Mouse (Mus musculus) monocyte, adult 59 days (primary cell): ENCODE data around the gene Slc27a2. TPM values are rescaled to one million over a fixed set of nuclear protein-coding genes. Genes with fewer than 3 reads are reported as not detected.

Source experiments
- total RNA-seq, 2 experiments: library from RNA; stranded (reverse); gene quantifications; one replicate each; pipeline ENCODE4 v1.2.4; 2023

Gene Slc27a2
- total RNA-seq: not detected

DNA sequence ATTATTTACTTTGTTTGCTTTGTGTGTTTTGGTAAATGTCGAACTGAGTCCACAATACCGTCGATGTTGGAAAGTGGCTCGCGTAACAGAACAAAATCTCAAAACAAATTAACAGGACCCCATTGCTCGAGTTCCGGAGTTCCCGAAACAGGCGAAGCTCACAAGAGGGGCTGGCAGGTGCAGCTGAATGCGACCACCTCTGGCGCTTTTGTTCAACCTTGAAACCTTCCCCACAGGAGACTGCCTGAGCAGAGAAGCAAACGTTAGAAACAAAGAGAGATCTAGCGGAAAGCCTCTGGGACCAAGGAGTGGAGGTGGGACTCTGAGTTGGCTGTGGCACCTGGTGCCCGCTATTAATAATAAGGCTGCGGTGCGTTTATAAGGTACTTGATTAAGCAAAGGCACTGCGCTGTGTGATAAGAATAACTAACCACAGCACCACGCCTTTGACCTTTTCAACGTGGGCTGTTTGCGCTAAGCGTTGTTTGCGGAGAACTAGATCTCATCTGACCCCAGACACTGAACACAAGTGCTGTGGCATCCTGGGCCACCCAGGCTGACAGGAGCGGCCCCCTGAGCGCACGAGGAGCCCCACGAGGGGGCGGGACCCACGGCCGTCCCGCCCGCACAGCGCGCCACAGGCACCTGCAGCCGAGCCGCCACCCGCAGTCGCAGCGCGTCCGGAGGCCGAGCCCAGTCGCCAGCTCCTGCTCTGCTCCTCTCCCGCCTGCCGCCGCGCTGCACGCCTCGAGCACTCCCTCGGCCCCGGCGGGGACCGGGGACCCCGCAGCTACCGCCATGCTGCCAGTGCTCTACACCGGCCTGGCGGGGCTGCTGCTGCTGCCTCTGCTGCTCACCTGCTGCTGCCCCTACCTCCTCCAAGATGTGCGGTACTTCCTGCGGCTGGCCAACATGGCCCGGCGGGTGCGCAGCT, at the start of gene Slc27a2:
TSS of gene Slc27a2 (plus strand) at position 51 of the 934 bp plus-strand sequence.

DNA sequence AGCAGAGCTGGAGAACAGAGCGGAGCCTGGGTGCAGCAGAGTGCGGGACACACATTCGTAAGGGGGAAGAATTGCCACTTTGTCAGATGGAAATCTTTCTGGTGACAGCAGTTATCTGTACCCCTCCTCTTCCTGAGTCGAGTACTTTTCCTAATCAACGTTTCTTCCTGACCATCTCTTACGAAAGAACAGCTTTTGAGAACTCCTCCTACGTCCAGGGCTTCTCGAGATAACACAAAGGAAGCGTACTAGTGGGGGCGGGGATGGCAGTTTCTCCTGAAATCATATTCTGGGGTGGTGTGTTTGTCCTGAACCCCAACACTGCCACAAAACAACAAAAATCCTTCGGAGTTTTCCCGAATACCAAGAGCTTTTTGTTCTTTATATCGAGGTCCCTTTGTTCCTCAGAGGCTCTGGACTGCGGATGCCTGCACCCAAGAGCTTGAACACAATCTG, 67.1 kb downstream of the Slc27a2 start, which contains the start of gene Hdc:
TSS of gene Hdc (minus strand) at position 51 of the 456 bp plus-strand sequence.

Other genes starting within 250 kb of the Slc27a2 start
- gene Atp8b4, start 51.7 kb upstream of the Slc27a2 start, total RNA-seq: 10 to 100 TPM; 73.0 to 75.6 TPM
- gene Hdc, start 66.9 kb downstream of the Slc27a2 start, total RNA-seq: 1 to 10 TPM; 1.5 to 2.1 TPM
- 10 to 100 TPM; 21.4 to 25.7 TPM for gene Gabpb1, start 123.9 kb downstream of the Slc27a2 start, total RNA-seq
- 10 to 100 TPM; 91.4 to 92.3 TPM for gene Usp8, start 154.9 kb downstream of the Slc27a2 start, total RNA-seq
- gene Usp50, start 231.1 kb downstream of the Slc27a2 start, total RNA-seq: under 1 TPM in 1 of 2 experiments, not detected in 1; 0.39 TPM